Mouse (Mus musculus) ES-E14 (cell line): Measurements from ENCODE around the gene 6430531B16Rik. TPM values are rescaled to one million over a fixed set of nuclear protein-coding genes. Genes with fewer than 3 reads are reported as not detected.

Source experiments
- DNase-seq: peaks from one replicate; pipeline ENCODE4 v3.0.0-alpha.2; 2013; ENCODE audit warnings: low read depth, low spot score
- H3K27ac ChIP-seq: 2 replicates; pipeline ENCODE4 v1.5.1; 2012; ENCODE audit warnings: low read depth, mild to moderate bottlenecking, low read length, moderate library complexity, mixed read lengths; ENCODE audit not compliant: poor library complexity, insufficient read depth, severe bottlenecking
- H3K36me3 ChIP-seq: 2 replicates; pipeline ENCODE4 v1.6.1; 2012; ENCODE audit warnings: mild to moderate bottlenecking, low read length, moderate library complexity, mixed read lengths; ENCODE audit not compliant: control insufficient read depth, poor library complexity, insufficient read depth, severe bottlenecking
- H3K4me1 ChIP-seq, 2 experiments: fragments of 150-350 bp in 1 of 2; sonication (generic) in 1 of 2; 2 replicates each; pipeline ENCODE4 v1.6.1; 2012; ENCODE audit warnings: low read length in 2 of 2, mild to moderate bottlenecking in 1 of 2, mixed read lengths in 1 of 2; ENCODE audit not compliant: control insufficient read depth in 2 of 2, insufficient read depth in 2 of 2, poor library complexity in 1 of 2
- H3K4me3 ChIP-seq, 2 experiments: fragments of 150-350 bp in 1 of 2; sonication (generic) in 1 of 2; 2 replicates each; pipeline ENCODE4 v1.5.1; 2012; ENCODE audit warnings: low read length in 2 of 2, low read depth in 1 of 2, mild to moderate bottlenecking in 1 of 2, mixed read lengths in 1 of 2; ENCODE audit not compliant: insufficient read depth in 1 of 2, poor library complexity in 1 of 2, severe bottlenecking in 1 of 2
- H3K9ac ChIP-seq: 2 replicates; pipeline ENCODE4 v1.6.1; 2012; ENCODE audit warnings: low read depth, mild to moderate bottlenecking, low read length, mixed read lengths; ENCODE audit not compliant: poor library complexity, insufficient read depth, severe bottlenecking
- H3K9me3 ChIP-seq: fragments of 150-350 bp; sonication (generic); 2 replicates; pipeline ENCODE4 v1.6.1; 2012; ENCODE audit warnings: low read depth, mild to moderate bottlenecking, low read length; ENCODE audit not compliant: control insufficient read depth, insufficient read depth
- CHD2 ChIP-seq: IDR thresholded peaks from 2 replicates; pipeline ENCODE4 v1.6.1; 2014; ENCODE audit warnings: mild to moderate bottlenecking, low read depth, low read length, inconsistent platforms
- HCFC1 ChIP-seq: IDR thresholded peaks from 2 replicates; pipeline ENCODE4 v1.6.1; 2012; ENCODE audit warnings: low read length, inconsistent platforms, borderline replicate concordance; ENCODE audit not compliant: insufficient read depth
- MAFK ChIP-seq: IDR thresholded peaks from 2 replicates; pipeline ENCODE4 v1.6.1; 2014; ENCODE audit warnings: mild to moderate bottlenecking, low read depth, low read length, inconsistent platforms; ENCODE audit not compliant: insufficient read depth
- ZC3H11A ChIP-seq: IDR thresholded peaks from 2 replicates; pipeline ENCODE4 v1.6.1; 2012; ENCODE audit warnings: low read depth, mild to moderate bottlenecking, inconsistent platforms, low read length, borderline replicate concordance
- ZNF384 ChIP-seq: IDR thresholded peaks from 2 replicates; pipeline ENCODE4 v1.6.1; 2012; ENCODE audit warnings: low read depth, low read length, inconsistent platforms
- in situ Hi-C, 2 experiments: fragments of 600-800 bp; cut with MboI; formaldehyde crosslinking; loops; one replicate each; pipeline ENCODE4 v1.15.1; 2025; ENCODE audit warnings: low sequenced_read_pairs in 2 of 2, inconsistent platforms in 1 of 2; ENCODE audit not compliant: unreplicated experiment in 2 of 2
- total RNA-seq: library from RNA; depleted of rRNA; stranded (reverse); fragments of 300-350 nt; gene quantifications from 2 replicates; pipeline ENCODE4 v1.2.3, GENCODE M21; 2012

The 6430531B16Rik gene
- total RNA-seq, 1 experiment: 1.8 TPM

DNA sequence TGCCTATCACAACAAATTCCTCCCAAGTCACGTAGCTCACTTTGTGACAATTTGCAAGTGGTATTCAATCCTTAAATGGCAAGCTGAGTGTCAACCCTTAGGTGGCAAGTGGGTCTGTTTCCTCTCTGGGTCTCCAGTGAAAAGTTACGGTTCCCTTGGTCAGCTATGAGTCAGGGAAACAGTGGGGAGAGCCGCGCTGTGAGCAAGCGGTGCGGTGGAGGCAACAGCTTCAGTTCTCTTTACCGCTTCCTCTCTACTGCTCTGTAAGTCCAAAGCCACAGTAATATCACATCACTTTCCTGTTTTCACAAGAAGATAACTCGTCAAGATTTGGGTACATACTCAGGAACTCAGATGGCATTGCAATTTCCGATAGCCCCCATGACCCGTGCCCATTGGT lies 4.2 kb downstream of the 6430531B16Rik start:
- H3K4me3 ChIP-seq: no peak overlapping the region
- TF ChIP-seq CHD2 (no peak), HCFC1 (no peak), ZC3H11A (no peak), MAFK (no peak), ZNF384 (no peak)
- H3K36me3 ChIP-seq: no peaks in the 10 kb centered on the region
- in situ Hi-C loops: no loop called here
- no peak overlapping the region; the same call in 1 of the 2 replicates for H3K9ac ChIP-seq
- H3K9me3 ChIP-seq: no peaks in the 10 kb centered on the region
- H3K27ac ChIP-seq: no peak overlapping the region
- H3K4me1 ChIP-seq: peaks cover 3 to 47% of the 10 kb centered on the region in 2 experiments; a peak in 3 of 4 replicates
- no peak for DNase-seq

DNA sequence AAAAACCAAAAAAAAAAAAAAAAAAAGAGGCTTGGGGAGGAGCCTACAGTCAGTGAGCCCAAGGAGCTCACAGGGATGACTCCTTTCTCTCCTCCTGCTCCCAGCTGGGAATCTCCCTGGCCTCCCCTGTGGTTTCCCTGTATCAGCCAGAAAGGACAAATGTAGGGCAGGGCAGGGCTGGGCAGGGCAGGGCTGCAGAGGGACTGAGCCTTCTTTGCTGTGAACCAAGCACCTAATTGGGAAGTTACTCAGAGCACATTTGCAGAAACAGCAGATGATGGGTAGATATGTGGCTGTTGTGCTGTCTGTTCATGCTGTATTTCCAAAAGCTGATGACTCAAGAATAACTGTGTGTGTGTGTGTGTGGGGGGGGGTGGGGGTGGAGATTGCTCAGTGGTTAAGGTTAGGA lies 5.6 kb downstream of the 6430531B16Rik start:
- Histone ChIP-seq H3K27ac (no peak overlapping the region), H3K9me3 (no peaks in the 10 kb centered on the region), H3K4me1 (peaks cover 3 to 43% of the 10 kb centered on the region in 2 experiments; a peak in 3 of 4 replicates), H3K9ac (no peak overlapping the region), H3K36me3 (no peaks in the 10 kb centered on the region), H3K4me3 (no peak overlapping the region)
- no peak for DNase-seq
- peak; percentile 51 for TF ChIP-seq ZNF384
- no peak for TF ChIP-seq HCFC1
- in situ Hi-C loops: no loop called here

DNA sequence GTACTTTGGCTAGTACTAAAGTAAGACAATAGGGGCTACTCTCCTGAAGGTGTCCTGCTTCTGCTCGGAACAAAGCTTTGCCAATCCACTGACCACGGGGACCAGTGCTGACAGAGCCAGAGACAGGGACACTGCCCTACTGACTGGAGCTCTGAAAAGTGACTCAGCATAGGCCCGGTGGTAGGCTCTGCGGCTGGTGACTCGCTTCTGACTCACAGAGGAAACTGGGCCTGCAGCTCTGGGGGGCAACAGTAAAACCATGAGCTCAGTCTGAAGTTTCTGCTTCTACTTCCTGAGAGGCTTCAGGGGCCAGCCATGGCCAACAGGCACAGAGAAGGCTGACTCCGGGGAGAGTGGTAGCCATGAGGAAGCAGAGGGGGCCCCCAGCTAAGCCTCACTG lies 7.1 kb downstream of the 6430531B16Rik start:
- Histone ChIP-seq H3K4me3 (no peak overlapping the region), H3K9ac (no peak overlapping the region), H3K4me1 (peaks cover 3 to 50% of the 10 kb centered on the region in 2 experiments; a peak in 3 of 4 replicates), H3K9me3 (no peaks in the 10 kb centered on the region), H3K27ac (no peak overlapping the region), H3K36me3 (no peaks in the 10 kb centered on the region)
- no peak for TF ChIP-seq HCFC1
- no peak for TF ChIP-seq ZNF384
- no peak for TF ChIP-seq ZC3H11A
- no peak for TF ChIP-seq CHD2
- TF ChIP-seq MAFK: no peak
- DNase-seq: no peak
- in situ Hi-C loops: no loop called here

DNA sequence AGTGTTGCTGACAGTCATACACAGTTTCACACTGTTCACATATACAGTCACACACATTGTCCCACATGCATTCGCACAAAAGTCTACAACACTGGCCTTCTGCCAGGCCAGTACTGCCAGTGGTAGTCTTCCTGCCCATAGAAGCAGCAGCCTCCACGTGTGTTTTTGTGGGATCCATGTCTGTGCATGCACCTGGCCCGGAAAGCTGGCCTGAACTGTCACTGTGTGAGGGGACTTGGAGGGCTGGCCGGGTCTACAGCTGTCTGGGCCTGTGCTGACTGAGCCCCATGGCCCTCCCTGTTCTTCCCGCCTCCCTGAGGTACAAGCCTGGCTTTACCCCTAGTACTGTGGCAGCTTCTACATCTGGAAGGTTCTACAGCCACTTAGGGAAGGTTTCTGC lies 7.6 kb downstream of the 6430531B16Rik start:
- H3K9me3 ChIP-seq: no peaks in the 10 kb centered on the region
- no peaks in the 10 kb centered on the region for H3K36me3 ChIP-seq
- no peak overlapping the region for H3K4me3 ChIP-seq
- H3K9ac ChIP-seq: no peak overlapping the region
- H3K4me1 ChIP-seq: peaks cover 3 to 47% of the 10 kb centered on the region in 2 experiments; a peak in 3 of 4 replicates
- in situ Hi-C loops: no loop called here
- no peak for TF ChIP-seq ZC3H11A
- TF ChIP-seq MAFK: no peak
- no peak for TF ChIP-seq HCFC1
- TF ChIP-seq CHD2: no peak
- TF ChIP-seq ZNF384: no peak
- DNase-seq: no peak
- H3K27ac ChIP-seq: no peak overlapping the region

DNA sequence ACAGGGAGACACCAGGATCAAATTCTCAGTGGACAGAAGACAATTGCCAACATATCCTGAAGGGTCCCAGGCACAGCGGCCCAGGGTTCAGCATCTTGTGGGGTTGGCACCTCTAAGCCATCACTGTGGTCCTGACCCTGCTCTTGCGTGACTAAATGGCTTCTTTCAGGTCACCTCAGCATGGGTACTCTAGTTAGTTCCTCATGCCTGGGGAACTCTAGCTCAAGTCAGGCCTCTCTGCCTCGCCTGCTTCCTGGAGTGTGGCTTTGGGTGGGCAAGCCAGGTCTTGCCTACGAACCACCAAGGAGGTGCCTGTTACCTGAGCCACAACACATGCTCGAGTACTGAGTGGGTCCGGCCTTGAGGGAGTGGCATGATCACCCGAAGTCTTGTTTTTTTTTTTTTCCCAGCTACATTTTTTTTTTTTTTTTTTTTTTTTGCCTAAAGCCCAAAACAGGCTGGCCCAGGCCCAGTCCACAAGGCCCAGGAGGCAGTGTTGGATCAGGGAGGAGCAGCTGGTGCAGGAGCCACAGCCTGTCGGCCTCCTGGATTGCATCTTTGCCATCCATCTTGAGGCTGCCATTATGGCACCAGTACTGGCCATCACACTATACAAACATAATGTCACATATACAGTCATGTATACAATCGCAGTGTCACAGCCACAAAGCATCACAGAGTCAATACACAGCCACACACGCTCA lies 8.2 kb downstream of the 6430531B16Rik start:
- in situ Hi-C loops: no loop called here
- no peak overlapping the region for H3K9ac ChIP-seq

More for the DNA sequence above, 8.2 kb downstream of the 6430531B16Rik start:
- Histone ChIP-seq H3K4me3 (no peak overlapping the region), H3K9me3 (no peaks in the 10 kb centered on the region), H3K36me3 (no peaks in the 10 kb centered on the region), H3K4me1 (peaks cover 3 to 43% of the 10 kb centered on the region in 2 experiments; a peak in 3 of 4 replicates), H3K27ac (no peak overlapping the region)
- no peak for DNase-seq
- TF ChIP-seq ZNF384 (no peak), CHD2 (no peak), HCFC1 (no peak), ZC3H11A (no peak), MAFK (no peak)
